Mouse (Mus musculus) layer of hippocampus, adult 2 months (tissue): ENCODE measurements around the gene Sync. TPM values are rescaled to one million over a fixed set of nuclear protein-coding genes. Genes with fewer than 3 reads are reported as not detected.

Experiments used
- DNase-seq, 2 experiments: peaks; one replicate each; pipeline ENCODE4 v3.0.0; 2022; ENCODE audit warnings: low spot score in 2 of 2
- H3K27ac ChIP-seq: fragments of 200-600 bp; 2 replicates; pipeline ENCODE4 v1.8.1; 2022
- H3K4me3 ChIP-seq: fragments of 200-600 bp; 2 replicates; pipeline ENCODE4 v1.8.1; 2022; ENCODE audit warnings: mild to moderate bottlenecking
- CTCF ChIP-seq: fragments of 200-600 bp; conservative IDR thresholded peaks from 2 replicates; pipeline ENCODE4 v1.8.1; 2022; ENCODE audit warnings: antibody characterized with exemption, mild to moderate bottlenecking, moderate library complexity
- long read RNA-seq, 2 experiments: library from polyadenylated mRNA; stranded (forward); transcript quantifications; one replicate each; pipeline ENCODE4 v2.0.0; 2021; ENCODE audit warnings: borderline mapping rate in 2 of 2
- total RNA-seq, 2 experiments: library from RNA; stranded (reverse); gene quantifications; 2 replicates each; pipeline ENCODE4 v1.2.3; 2021

Gene Sync
- 1 to 10 TPM in 1 of 2 experiments, under 1 TPM in 1; 0.98 to 1.1 TPM for total RNA-seq
- long read RNA-seq, experiment 1, partial matches to known transcripts, result 0 of 1 reads
- long read RNA-seq, experiment 1, other reads (novel, unspliced or antisense), result 1 of 1 reads
- long read RNA-seq, experiment 2, partial matches to known transcripts, result 0 of 2 reads
- long read RNA-seq, experiment 2, other reads (novel, unspliced or antisense), result 2 of 2 reads

GRCm38 (mm10) chr4:129287472-129287981 is at the start of gene Sync:
Gene Sync, plus strand, starts transcription at chr4:129287617.
- no peak for DNase-seq
- no peak for TF ChIP-seq CTCF
- H3K4me3 ChIP-seq, result peak within 1 kb of the TSS; percentile 55
- no peak within 1 kb of the TSS for H3K27ac ChIP-seq

GRCm38 (mm10) chr4:129237843-129238441 is 49.5 kb upstream of the Sync start:
- TF ChIP-seq CTCF, result no peak
- DNase-seq, result peak in 1 of 2 experiments; percentile 15

GRCm38 (mm10) chr4:129238579-129239016 is 48.8 kb upstream of the Sync start:
- Histone ChIP-seq H3K27ac (peak overlapping the region; percentile 55; the same call in 1 of the 2 replicates), H3K4me3 (peak overlapping the region; percentile 65)
- no peak for DNase-seq
- no peak for TF ChIP-seq CTCF

More at GRCm38 (mm10) chr4:129237843-129238441, 49.5 kb upstream of the Sync start:
- Histone ChIP-seq H3K4me3 (peak overlapping the region; percentile 65), H3K27ac (no peak overlapping the region)

GRCm38 (mm10) chr4:129239075-129239474 is 48.3 kb upstream of the Sync start:
- peak overlapping the region; percentile 55; the same call in 1 of the 2 replicates for H3K27ac ChIP-seq
- peak; percentile 56 to 58 for DNase-seq
- peak overlapping the region; percentile 65 for H3K4me3 ChIP-seq
- no peak for TF ChIP-seq CTCF

- no peak overlapping the region for H3K27ac ChIP-seq
- no peak overlapping the region for H3K4me3 ChIP-seq
- TF ChIP-seq CTCF, result no peak
- peak in 1 of 2 experiments; percentile 14 for DNase-seq
These were observed 45.5 kb upstream of the Sync start for GRCm38 (mm10) chr4:129241898-129242297.

GRCm38 (mm10) chr4:129242327-129242726 is 45.1 kb upstream of the Sync start:
- TF ChIP-seq CTCF, result no peak
- Histone ChIP-seq H3K4me3 (no peak overlapping the region), H3K27ac (peak overlapping the region; percentile 39; the same call in 1 of the 2 replicates)
- no peak for DNase-seq

GRCm38 (mm10) chr4:129242761-129243160 is 44.7 kb upstream of the Sync start:
- Histone ChIP-seq H3K27ac (peak overlapping the region; percentile 39; the same call in 1 of the 2 replicates), H3K4me3 (no peak overlapping the region)
- no peak for TF ChIP-seq CTCF
- no peak for DNase-seq

GRCm38 (mm10) chr4:129244802-129245201 is 42.6 kb upstream of the Sync start:
- H3K27ac ChIP-seq, result no peak overlapping the region
- no peak for DNase-seq
- TF ChIP-seq CTCF, result no peak
- H3K4me3 ChIP-seq, result no peak overlapping the region

- TF ChIP-seq CTCF, result no peak
- H3K27ac ChIP-seq, result no peak overlapping the region
- no peak for DNase-seq
- no peak overlapping the region for H3K4me3 ChIP-seq
These were observed 40.8 kb upstream of the Sync start for GRCm38 (mm10) chr4:129246360-129247301.

- TF ChIP-seq CTCF, result no peak
- Histone ChIP-seq H3K4me3 (peak overlapping the region; percentile 47), H3K27ac (no peak overlapping the region; the same call in 1 of the 2 replicates)
- no peak for DNase-seq
These were observed 39.8 kb upstream of the Sync start for GRCm38 (mm10) chr4:129247381-129248242.

GRCm38 (mm10) chr4:129248243-129248767 is 39.1 kb upstream of the Sync start:
- H3K4me3 ChIP-seq, result peak overlapping the region; percentile 47
- DNase-seq, result no peak
- no peak overlapping the region; the same call in 1 of the 2 replicates for H3K27ac ChIP-seq
- TF ChIP-seq CTCF, result no peak
